Mouse (Mus musculus) liver, embryonic 14.5 days (tissue): Measurements from ENCODE around the gene Opalin.

Experiments
- CTCF ChIP-seq: IDR thresholded peaks from 2 replicates; pipeline ENCODE4 v1.5.1; 2016; ENCODE audit warnings: antibody characterized with exemption, low read depth, control low read depth
- EP300 ChIP-seq: IDR thresholded peaks from 2 replicates; pipeline ENCODE4 v1.6.1; 2016; ENCODE audit warnings: antibody characterized with exemption, low read depth

- TF ChIP-seq EP300 (no peak), CTCF (no peak)
Observed at GRCm38 (mm10) chr19:41097038-41097437, 20.1 kb upstream of the Opalin start.
